Mouse (Mus musculus) CD4-positive, CD25-positive, alpha-beta regulatory T cell, adult 2 months (primary cell): Measurements from ENCODE around the gene Olfr1395.
"Not testable (repeated sequence)": the region's sequence is repeated elsewhere in the genome, so short reads cannot be mapped to it uniquely, and the experiment has no call there.

ENCODE experiments used
- DNase-seq: peaks from one replicate; pipeline ENCODE4 v3.0.0-alpha.2; 2012; ENCODE audit warnings: low read depth, low spot score

Gene Olfr1395

GRCm38 (mm10) chr11:49175345-49175744, 33.3 kb downstream of the Olfr1395 start:
- no peak for DNase-seq

- DNase-seq = not testable (repeated sequence)
Observed at GRCm38 (mm10) chr11:49176047-49176779, 34.1 kb downstream of the Olfr1395 start.

- DNase-seq = no peak
Observed at GRCm38 (mm10) chr11:49183172-49183571, 41.1 kb downstream of the Olfr1395 start.

- DNase-seq = no peak
Observed at GRCm38 (mm10) chr11:49186452-49186851, 44.4 kb downstream of the Olfr1395 start.

- no peak for DNase-seq
Observed at GRCm38 (mm10) chr11:49186955-49187488, 44.9 kb downstream of the Olfr1395 start, which contains the start of gene Btnl9. Gene Btnl9 (minus strand): TSS chr11:49187159.

GRCm38 (mm10) chr11:49187701-49188100, 45.6 kb downstream of the Olfr1395 start:
- DNase-seq = no peak

GRCm38 (mm10) chr11:49189737-49190136, 47.7 kb downstream of the Olfr1395 start:
- DNase-seq = peak; percentile 82

GRCm38 (mm10) chr11:49191083-49191482, 49.0 kb downstream of the Olfr1395 start:
- DNase-seq = no peak

- not testable (repeated sequence) for DNase-seq
Observed at GRCm38 (mm10) chr11:49194771-49195170, 52.7 kb downstream of the Olfr1395 start.

- peak; percentile 14 for DNase-seq
Observed at GRCm38 (mm10) chr11:49195819-49196322, 53.8 kb downstream of the Olfr1395 start.
